Mouse (Mus musculus) lung, adult 2 months (tissue): ENCODE data around the gene Gm11020.

Experiments
- CTCF ChIP-seq: fragments of 200-500 bp; IDR thresholded peaks from 2 replicates; pipeline ENCODE4 v1.5.1; 2011; ENCODE audit warnings: mild to moderate bottlenecking, low read length, control low read depth; ENCODE audit not compliant: insufficient read depth
- POLR2A ChIP-seq: fragments of 200-500 bp; IDR thresholded peaks from 2 replicates; pipeline ENCODE4 v1.6.1; 2011; ENCODE audit warnings: low read depth, mild to moderate bottlenecking, control low read depth, low read length, borderline replicate concordance; ENCODE audit errors: extremely low read depth

DNA sequence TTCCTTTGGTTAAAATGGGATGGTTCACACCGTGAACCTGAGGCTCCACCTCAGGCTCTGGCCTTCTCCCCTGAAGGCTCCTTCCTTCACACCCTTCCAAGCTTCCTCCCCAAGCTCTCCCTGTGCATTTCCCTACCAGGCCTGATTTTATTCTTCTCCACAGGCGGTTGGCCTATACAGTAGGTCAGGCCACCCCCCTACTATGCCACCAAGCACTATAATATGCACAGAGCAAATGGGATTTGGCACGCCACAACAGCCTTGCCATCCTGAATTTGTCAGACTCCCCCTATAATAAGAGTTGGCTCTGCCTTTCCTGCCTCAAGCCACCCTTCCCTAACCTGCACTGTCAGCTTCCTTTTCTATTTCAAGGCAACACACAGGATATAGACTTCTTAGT is 37.3 kb downstream of the Gm11020 start:
- TF ChIP-seq POLR2A: no peak
- TF ChIP-seq CTCF: no peak
